Comparison of ENCODE assay signal across 1 mouse cellular context in the genomic region with DNA sequence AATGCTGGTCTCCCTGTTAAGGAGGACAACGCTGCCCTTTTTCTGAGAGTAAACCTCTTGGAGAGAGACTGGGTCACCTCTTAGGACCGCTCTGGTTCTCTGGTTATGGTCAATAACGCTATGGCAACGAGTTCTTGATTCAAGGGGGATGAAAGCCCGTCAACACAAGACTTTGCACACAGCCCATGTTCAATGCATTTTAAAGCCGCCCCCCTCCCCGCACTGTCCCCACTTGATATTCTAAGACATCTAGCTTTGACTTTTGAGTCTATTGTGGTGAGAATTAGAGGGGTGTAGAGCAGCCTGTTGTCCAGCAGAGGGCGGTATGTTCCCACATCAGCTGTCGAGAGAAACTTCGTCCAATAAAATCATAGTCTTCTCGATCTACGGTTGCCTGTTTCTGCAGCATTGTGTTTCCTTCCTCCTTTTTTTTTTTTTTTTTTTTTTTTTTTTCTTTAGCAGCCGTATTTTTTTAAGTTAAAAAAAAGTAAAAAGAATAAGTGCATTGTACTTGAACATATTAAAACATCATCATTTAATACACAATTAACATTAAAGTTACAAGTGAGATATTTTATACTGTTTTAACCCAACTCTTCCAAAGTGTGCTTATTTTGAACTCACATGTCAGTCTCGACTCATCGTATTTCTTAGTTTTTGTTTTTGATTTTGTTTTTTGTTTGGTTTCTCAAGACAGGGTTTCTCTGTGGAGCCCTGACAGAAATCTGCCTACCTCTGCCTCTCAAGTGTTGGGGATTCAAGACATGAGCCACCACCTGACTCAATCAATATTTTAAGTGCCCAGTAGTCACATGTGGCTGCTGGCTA.
TF ChIP-seq lines count a peak whose summit lies in the region.

No protein-coding gene starts in this region.

TF ChIP-seq in CH12.LX, 34 proteins besides CTCF, POLR2A, EP300 and RAD21:
- TF ChIP-seq SIN3A (IDR thresholded peaks at IDR 0.05; ENCODE audit: low read length), result 0 out of 2 replicates have a peak, but pooled peaks have one; percentile 30
- TF ChIP-seq E2F4 (IDR thresholded peaks at IDR 0.05; ENCODE audit: insufficient replicate concordance, low read depth, low read length), result no peak
- peak; percentile 26; the same call in 1 of the 2 replicates for TF ChIP-seq CHD1 (IDR thresholded peaks at IDR 0.05; ENCODE audit: low read depth, low read length)
- TF ChIP-seq ZKSCAN1 (IDR thresholded peaks at IDR 0.05; ENCODE audit: borderline replicate concordance, low read depth, low read length), result no peak
- no peak for TF ChIP-seq PAX5 (IDR thresholded peaks at IDR 0.05; ENCODE audit: low read length)
- TF ChIP-seq SMC3 (IDR thresholded peaks at IDR 0.05; ENCODE audit: low read depth, low read length), result peak; percentile 97
- 0 out of 2 replicates have a peak, but pooled peaks have one; percentile 26 for TF ChIP-seq ETS1 (conservative IDR thresholded peaks at IDR 0.05; ENCODE audit: low read depth, low read length)
- no peak for TF ChIP-seq MAFK (IDR thresholded peaks at IDR 0.05; ENCODE audit: insufficient replicate concordance, low read length)
- TF ChIP-seq JUND (conservative IDR thresholded peaks at IDR 0.05; ENCODE audit: low read depth, low read length), result no peak
- no peak; the same call in 1 of the 2 replicates for TF ChIP-seq NELFE (IDR thresholded peaks at IDR 0.05; ENCODE audit: low read depth, low read length)
- no peak for TF ChIP-seq TBP (conservative IDR thresholded peaks at IDR 0.05; ENCODE audit: low read depth, low read length)
- TF ChIP-seq NRF1 (IDR thresholded peaks at IDR 0.05; ENCODE audit: low read depth, low read length), result no peak
- TF ChIP-seq HCFC1 (IDR thresholded peaks at IDR 0.05; ENCODE audit: low read depth, low read length), result no peak
- TF ChIP-seq TCF12 (IDR thresholded peaks at IDR 0.05; ENCODE audit: low read depth, low read length), result no peak
- TF ChIP-seq GABPA (IDR thresholded peaks at IDR 0.05; ENCODE audit: insufficient replicate concordance, low read depth, low read length), result no peak
- no peak for TF ChIP-seq RCOR1 (conservative IDR thresholded peaks at IDR 0.05; ENCODE audit: low read depth, low read length)
- peak; percentile 97 for TF ChIP-seq ZNF384 (IDR thresholded peaks at IDR 0.05; ENCODE audit: low read depth, low read length)
- TF ChIP-seq MAX (IDR thresholded peaks at IDR 0.05; ENCODE audit: low read length), result no peak; the same call in 1 of the 2 replicates
- TF ChIP-seq BHLHE40 (IDR thresholded peaks at IDR 0.05; ENCODE audit: low read depth, low read length), result no peak; the same call in none of the 2 replicates
- no peak for TF ChIP-seq MEF2A (IDR thresholded peaks at IDR 0.05; ENCODE audit: borderline replicate concordance, low read depth, low read length)
- TF ChIP-seq POLR2AphosphoS2 (IDR thresholded peaks at IDR 0.05; ENCODE audit: low read depth, low read length), result no peak
- peak; percentile 69 for TF ChIP-seq ZC3H11A (IDR thresholded peaks at IDR 0.05; ENCODE audit: low read depth, low read length)
- 0 out of 2 replicates have a peak, but pooled peaks have one; percentile 23 for TF ChIP-seq MYC (IDR thresholded peaks at IDR 0.05; ENCODE audit: low read depth, low read length)
- TF ChIP-seq USF1 (IDR thresholded peaks at IDR 0.05; ENCODE audit: low read depth, low read length), result no peak
- TF ChIP-seq JUN (IDR thresholded peaks at IDR 0.05; ENCODE audit: insufficient read depth, low read depth, low read length), result no peak
- no peak for TF ChIP-seq UBTF (IDR thresholded peaks at IDR 0.05; ENCODE audit: low read depth, low read length)
- peak; percentile 49; the same call in 1 of the 2 replicates for TF ChIP-seq MXI1 (IDR thresholded peaks at IDR 0.05; ENCODE audit: low read depth, low read length)
- no peak for TF ChIP-seq CHD2 (IDR thresholded peaks at IDR 0.05; ENCODE audit: low read length)
- TF ChIP-seq KAT2A (IDR thresholded peaks at IDR 0.05; ENCODE audit: insufficient replicate concordance, low read length), result no peak
- peak; percentile 28; the same call in 1 of the 2 replicates for TF ChIP-seq IRF4 (IDR thresholded peaks at IDR 0.05; ENCODE audit: low read depth, low read length)
- TF ChIP-seq ELF1 (IDR thresholded peaks at IDR 0.05; ENCODE audit: low read depth, low read length), result no peak
- TF ChIP-seq MAZ (IDR thresholded peaks at IDR 0.05; ENCODE audit: low read depth, low read length), result no peak
- TF ChIP-seq USF2 (conservative IDR thresholded peaks at IDR 0.05; ENCODE audit: low read depth, low read length), result no peak
- no peak for TF ChIP-seq ZMIZ1 (IDR thresholded peaks at IDR 0.05; ENCODE audit: low read depth, low read length)
